Comparison of ENCODE assay signal across 16 mouse cellular contexts in genomic region chr6:137669876-137670275, GRCm38 (mm10).
"Had no signal": no experiment of that assay in that cellular context is flagged by ENCODE, and none has a peak within 500 bp of the region (broad histone marks: within the 10 kb centered on the region; RNA-seq: fewer than 3 reads in every experiment).

No protein-coding gene starts in this region.

- H3K4me2 ChIP-seq: lung, embryonic 15.5 days; midbrain, embryonic 11.5 days; midbrain, embryonic 13.5 days; midbrain, embryonic 15.5 days; neural tube, embryonic 12.5 days had no signal

- ATAC-seq: liver, postnatal 0 days; lung, postnatal 0 days; midbrain, embryonic 13.5 days; midbrain, embryonic 15.5 days had no signal

- H3K4me1 ChIP-seq: lung, embryonic 15.5 days; megakaryocyte, embryonic 14.5 days; midbrain, embryonic 13.5 days; midbrain, embryonic 15.5 days; neural tube, embryonic 12.5 days had no signal

- H3K27ac ChIP-seq: lung, embryonic 15.5 days; macrophage; midbrain, embryonic 13.5 days; midbrain, embryonic 15.5 days; neural tube, embryonic 12.5 days had no signal

- H3K27me3 ChIP-seq: lung, embryonic 15.5 days; megakaryocyte, embryonic 14.5 days; midbrain, embryonic 13.5 days; midbrain, embryonic 15.5 days; neural tube, embryonic 12.5 days had no signal

- H3K9ac ChIP-seq: liver, postnatal 0 days; lung, embryonic 15.5 days; midbrain, embryonic 13.5 days; midbrain, embryonic 15.5 days; neural tube, embryonic 12.5 days had no signal

- H3K36me3 ChIP-seq: lung, embryonic 15.5 days; midbrain, embryonic 13.5 days; midbrain, embryonic 15.5 days; neural tube, embryonic 12.5 days had no signal

- DNase-seq: liver, postnatal 0 days; lung, adult 2 months; lung, postnatal 14 days; lung, postnatal 36 days; right cerebral cortex, postnatal 14 days; thymus, adult 18-20 months; thymus, postnatal 25 days; thymus, postnatal 4 days had no signal

- H3K9me3 ChIP-seq: lung, embryonic 15.5 days; midbrain, embryonic 13.5 days; midbrain, embryonic 15.5 days; neural tube, embryonic 12.5 days had no signal

- H3K4me3 ChIP-seq: lung, embryonic 15.5 days; megakaryocyte, embryonic 14.5 days; midbrain, embryonic 13.5 days; midbrain, embryonic 15.5 days; neural tube, embryonic 12.5 days had no signal
